Mouse (Mus musculus) liver (tissue): ENCODE results near the gene Asna1.

ENCODE experiments used
- DNase-seq: peaks from one replicate; pipeline ENCODE4 v3.0.0-alpha.2; 2020; ENCODE audit warnings: mixed read lengths

The Asna1 gene

GRCm38 (mm10) chr8:84973079-84973478 lies 52.0 kb downstream of the Asna1 start:
- DNase-seq = no peak

- DNase-seq = peak; percentile 93
Measured at GRCm38 (mm10) chr8:84970913-84971312, 54.2 kb downstream of the Asna1 start.

GRCm38 (mm10) chr8:84970135-84970790 lies 54.8 kb downstream of the Asna1 start:
- peak; percentile 39 for DNase-seq

- DNase-seq = peak; percentile 95
Measured at GRCm38 (mm10) chr8:84969241-84970134, 55.6 kb downstream of the Asna1 start, which contains the start of the genes Gm49661, Prdx2 and Rnaseh2a. Gene Gm49661, minus strand, starts transcription at chr8:84969433. Gene Prdx2, plus strand, starts transcription at chr8:84969587. Gene Rnaseh2a, minus strand, starts transcription at chr8:84969767.

- DNase-seq = peak; percentile 39
Measured at GRCm38 (mm10) chr8:84968650-84969049, 56.4 kb downstream of the Asna1 start.
